Mouse (Mus musculus) frontal cortex, postnatal 25 days (tissue): Measurements from ENCODE around the gene Tfap2d.

ENCODE experiments used
- DNase-seq, 2 experiments: peaks; one replicate each; pipeline ENCODE4 v3.0.0; 2022; ENCODE audit warnings: low spot score in 2 of 2

Tfap2d gene

DNA sequence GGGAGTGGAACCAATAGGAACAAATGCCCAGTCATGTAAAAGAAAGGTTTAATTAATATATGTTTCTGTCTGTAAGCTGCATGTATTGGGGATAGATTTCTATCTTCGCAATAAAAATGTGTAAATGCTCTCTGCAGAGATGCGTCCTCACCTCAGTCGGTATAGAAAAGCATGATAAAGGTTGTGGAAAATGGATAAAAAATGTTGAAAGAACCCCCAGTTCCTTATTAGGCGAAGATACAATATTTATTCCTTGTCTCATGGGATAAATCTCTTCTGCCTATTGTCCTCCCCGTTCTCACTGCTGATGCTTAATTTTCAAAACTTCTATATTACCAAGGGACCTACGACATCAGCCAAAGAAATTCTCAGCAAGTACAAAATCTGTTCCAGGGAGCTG lies at the start of gene Tfap2d:
Tfap2d (plus strand) TSS at position 392 of the 400 bp plus-strand sequence.
- no peak for DNase-seq

DNA sequence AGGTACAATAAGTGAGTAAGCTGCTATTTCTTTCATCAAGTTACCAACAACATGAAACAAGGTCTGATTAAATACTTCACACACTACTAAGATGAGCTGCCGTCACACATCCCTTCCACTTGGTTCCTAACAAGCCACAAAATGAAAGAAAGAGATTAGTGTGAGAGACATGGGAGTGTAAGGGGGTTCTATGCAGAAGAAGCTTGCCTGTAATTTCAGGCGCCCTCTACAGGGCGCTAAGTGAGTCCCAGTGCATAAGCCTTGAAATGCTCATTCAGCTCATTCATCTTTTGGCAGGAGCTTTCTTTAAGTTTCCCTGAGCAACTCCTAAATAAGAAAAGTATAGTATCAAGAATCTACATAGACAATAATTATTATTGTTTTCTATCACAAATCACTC lies 46.5 kb upstream of the Tfap2d start:
- DNase-seq: no peak

DNA sequence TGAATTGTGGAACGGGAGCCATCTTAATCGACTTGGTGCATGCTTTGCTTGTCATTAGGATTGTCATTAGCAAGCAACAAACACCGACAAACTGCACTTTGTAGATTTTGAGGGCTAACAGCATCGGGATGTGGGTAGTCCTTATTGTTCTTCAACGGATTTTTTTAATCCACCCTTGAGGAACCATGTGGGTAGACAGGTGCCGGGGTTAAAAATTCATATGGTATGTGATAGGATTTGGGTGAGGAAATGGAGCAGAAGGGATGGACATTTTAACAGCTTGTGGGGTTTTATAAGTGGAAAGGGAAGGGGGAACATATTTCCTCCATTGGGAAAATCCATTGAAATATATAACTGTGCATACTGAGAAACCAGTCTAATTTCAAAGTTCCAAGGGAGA lies 46.0 kb upstream of the Tfap2d start:
- no peak for DNase-seq

DNA sequence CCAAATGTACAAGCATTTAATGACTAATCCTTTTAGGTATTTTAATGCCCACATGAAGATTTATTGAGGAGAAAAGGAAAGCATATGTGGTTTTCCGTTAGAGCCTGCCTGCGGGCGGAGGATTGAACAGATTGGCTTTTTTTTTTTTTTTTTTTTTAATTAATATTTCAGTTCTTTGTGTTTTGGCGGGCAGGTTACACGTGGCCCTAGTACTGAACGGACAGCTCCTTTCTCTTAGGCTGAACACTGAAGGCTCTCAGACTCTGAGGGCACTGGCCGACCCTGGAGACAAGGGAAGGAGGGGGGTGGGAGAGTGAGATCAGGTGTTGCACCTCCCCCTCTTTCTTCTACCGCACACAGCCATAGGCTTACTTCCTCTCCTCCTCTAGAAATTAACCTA lies 14.7 kb upstream of the Tfap2d start:
- no peak for DNase-seq

DNA sequence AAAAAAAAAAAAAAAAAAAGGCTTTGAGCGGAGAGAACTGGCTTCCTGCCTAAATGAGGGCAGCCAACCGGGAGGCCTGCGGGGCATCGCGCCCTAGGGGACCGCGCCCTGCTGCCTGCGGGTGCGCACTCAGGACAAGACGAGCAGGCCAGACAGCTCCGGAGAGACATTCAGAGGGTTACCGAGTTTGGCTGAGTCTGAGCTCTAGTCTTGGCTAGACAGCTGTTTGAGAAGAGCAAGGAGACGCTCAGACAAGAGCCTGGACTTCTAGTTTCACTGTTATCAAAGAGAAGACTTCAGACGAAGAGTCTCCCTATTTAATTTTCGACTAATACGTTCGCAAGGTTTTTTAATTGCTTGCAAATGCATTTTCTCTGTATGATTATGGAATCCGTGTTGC lies 5.9 kb upstream of the Tfap2d start:
- no peak for DNase-seq

DNA sequence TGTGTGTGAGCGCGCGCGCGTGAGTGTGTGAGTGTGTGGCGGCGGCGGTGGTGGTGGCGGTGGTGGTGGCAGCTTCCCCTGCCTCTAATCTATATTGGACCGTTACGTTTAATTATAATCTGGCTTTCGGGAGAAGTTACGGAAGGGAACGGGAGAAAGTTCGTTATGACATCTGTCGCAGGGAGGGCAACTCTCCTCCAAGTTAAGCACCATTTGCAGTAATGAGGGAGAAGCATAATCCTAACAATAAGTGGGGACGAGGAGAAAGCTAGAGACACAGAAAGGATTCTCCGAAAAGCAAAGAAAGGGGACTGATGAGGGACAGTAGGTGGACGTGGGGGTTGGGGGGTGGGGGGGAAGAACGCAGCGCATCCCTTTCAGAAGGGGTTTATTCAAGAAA lies 494 bp downstream of the Tfap2d start:
- no peak for DNase-seq

DNA sequence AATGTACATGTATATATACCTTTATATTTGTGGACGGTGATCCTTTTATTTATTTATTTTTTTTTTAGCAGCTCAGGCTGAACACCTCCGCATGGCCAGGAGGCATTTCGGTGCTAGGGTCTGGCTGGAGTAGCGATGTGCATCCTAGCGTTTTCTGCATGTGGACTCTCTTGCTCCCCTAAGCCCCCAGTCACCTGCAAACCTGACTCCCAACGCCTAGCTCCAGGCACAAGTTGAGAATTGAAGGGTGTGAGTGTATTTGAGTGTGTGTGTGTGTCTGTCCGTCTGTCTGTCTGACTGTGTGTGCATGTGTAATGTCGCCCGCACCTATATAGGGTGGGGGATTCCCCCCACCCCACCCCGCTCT lies 937 bp downstream of the Tfap2d start:
- no peak for DNase-seq

DNA sequence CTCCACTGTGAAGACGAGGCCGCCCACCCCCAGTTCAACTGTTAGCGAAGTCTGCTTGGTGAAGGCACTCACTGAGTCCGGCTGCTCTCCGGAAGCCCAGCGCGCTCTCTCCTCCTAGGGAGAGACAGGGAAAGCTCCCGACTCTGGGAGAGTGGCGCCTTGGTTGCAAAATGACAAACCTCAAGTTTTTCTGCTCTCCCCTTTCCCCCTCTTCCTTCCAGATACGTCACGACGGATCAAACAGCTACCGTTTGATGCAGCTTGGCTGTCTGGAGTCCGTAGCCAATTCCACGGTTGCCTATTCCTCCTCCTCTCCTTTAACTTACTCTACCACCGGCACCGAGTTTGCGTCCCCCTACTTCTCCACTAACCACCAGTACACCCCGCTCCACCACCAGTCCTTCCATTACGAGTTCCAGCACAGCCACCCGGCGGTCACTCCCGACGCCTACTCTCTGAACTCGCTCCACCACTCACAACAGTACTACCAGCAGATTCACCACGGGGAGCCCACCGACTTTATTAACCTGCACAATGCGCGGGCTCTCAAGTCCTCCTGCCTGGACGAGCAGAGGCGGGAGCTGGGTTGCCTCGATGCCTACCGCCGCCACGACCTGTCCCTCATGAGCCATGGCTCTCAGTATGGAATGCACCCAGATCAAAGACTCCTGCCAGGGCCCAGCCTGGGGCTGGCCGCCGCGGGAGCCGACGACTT lies 1.5 kb downstream of the Tfap2d start:
- DNase-seq: no peak

DNA sequence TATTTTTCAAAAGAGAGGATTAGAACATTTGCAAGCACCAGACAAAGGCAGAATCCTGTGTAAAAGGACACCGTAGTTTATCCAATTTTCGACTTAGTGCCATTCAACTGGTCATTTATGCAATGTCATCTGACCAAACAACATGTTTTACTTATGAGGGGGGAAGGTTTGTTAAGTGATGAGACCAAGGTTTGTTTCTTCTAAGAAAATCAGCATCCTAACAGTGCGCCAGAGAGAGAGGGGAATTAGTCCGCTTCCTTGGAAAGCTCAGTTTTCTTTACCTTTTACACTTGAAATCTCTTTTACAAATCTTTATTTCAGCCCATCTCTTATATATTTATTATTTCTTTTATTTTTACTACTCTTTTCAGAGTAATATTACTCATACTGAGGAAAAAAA lies 3.6 kb downstream of the Tfap2d start:
- no peak for DNase-seq

DNA sequence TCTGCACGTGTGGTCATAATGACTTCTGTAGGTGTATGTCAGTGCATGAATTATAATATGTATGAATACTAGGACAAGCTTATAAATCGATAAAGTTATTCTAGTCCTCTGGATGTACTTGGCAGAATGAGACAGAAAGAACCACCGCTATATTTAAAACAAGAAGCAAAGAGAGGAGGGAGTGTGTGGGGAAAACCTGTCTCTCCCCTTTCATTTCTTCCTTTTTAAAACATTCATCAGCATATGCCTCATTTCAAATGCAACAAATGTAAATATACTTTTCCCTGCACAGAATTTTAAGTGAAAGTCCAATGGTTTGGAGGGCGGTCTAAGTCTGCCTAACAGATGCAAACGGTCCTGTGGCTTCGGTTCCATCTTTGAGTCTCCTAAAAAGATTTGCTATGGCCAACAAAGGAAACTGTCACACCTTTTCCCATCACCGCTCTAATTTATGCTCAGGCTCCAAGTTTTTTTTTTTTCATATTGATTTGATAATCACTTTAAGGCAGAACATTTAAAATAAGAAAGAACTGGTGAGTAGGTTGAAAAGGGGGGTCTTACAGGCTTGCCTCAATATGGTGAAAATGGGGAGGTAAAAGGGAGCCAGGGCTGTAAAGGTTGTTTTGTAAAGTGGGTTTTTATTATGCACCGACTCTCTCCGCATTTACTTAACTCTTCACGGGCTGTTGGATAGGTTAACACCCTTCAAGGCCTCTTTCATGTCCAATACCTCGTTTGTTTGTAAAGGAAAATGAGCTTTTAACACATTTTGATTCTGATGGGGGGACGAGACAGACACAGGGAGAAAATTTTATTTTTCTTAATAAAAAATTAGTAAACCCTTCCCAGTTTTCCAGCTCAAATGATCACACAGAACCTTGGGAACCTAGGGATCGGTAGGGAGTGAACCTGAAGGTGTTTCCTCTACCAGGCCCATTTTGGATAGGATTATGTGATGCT lies 4.3 kb downstream of the Tfap2d start:
- no peak for DNase-seq

DNA sequence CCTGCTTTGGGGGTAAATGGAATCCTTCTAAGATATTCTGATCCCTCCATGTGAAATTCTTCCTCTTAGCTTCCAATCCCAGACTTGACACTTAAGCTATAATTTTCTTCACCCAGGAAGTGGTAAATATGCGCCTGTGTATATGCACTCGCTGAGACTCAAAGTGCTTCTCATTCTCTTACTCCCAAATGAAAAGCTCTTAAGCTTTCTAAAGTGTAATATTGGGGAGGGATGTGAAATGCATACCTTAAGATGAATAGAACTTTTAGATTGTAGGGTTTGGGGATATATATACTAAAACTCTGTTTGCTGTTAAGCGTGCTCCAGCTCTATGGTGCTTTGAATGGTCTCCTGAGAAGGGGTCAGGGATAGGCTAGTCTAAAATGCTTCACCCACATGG lies 5.0 kb downstream of the Tfap2d start:
- no peak for DNase-seq

DNA sequence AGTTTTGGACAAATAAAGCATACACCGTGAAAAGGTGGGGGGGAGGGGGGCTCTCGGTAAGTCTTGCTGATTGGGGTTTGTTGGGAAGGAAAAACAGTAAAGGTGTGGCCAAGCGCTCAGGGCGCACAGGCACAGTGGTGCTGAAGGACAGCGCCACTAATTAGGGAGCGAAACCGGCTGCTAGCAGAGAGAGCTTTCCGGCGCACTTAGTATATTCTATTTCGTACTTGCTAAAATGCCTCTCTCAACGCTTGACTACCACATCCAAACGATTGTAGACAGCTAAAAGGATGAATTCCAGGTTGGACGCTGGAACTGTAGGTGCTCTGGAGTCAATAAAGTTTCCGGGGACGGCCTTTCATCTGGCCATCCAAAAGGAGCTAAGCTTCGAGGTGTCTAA lies 6.9 kb downstream of the Tfap2d start:
- no peak for DNase-seq

DNA sequence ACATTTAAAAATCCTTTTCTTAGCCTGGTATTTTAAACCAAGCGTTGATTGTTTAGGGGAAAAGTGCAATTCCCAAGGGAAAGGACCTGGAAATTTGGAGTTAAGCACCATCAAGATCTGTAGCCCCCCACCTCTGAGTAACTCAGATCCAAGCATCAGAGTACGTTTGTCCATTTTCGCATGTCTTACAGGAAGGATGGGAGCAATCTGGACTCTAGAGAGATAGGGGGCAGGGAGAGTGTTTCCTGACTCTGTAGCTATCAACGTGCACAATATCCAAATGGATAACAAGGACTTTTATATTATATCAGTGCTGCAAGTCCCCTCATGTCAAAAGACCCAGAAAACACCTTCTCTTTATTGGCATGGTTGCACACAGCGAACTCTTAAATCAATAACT lies 7.4 kb downstream of the Tfap2d start:
- DNase-seq: no peak

DNA sequence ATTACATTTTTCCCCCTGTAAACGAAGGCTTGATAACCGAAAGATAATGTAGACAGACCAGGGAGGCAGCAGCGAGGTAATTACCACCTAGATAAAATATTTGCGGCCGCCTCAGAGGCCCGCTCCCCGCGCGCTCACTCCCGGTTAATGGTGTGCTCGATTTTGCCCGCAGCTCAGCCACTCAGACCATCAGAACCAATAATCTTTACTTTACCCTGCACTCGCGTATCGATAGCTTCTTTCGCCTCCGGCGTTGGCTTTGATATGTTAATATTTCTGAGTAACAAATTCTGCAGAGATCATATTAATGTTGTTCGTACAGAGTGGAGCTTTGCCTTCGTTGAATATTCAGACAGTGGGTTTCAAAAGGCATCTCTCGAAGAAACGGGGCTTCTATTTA lies 8.2 kb downstream of the Tfap2d start:
- DNase-seq: no peak

DNA sequence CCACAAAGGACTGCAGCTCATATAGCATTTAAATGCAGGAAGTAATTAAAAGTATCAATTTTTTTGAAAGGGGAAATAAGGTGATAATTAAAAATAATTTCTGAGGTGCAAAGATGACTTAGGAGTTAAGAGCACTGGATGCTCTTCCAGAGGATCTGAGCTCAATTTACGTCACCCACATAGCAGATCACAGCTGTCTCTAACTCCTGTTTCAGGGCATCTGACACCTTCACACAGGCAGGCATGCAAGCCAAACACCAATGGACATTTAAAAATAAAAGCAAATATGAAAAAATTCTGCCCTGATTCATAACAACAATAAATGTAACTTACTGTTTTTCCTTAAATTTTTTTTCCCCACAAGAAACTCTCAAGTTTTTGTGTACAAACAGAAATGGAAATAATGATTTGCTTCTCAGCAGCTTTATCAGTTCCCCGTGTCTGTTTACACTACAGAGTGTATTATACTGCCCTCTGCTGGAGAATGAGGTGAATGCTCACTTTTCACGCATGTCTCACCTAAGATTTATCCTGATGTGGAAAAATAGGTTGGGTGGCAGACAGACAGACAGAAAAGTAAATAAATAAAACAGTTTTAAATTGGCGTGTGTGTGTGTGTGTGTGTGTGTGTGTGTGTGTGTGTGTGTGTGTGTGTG lies 76.0 kb downstream of the Tfap2d start:
- no peak for DNase-seq

DNA sequence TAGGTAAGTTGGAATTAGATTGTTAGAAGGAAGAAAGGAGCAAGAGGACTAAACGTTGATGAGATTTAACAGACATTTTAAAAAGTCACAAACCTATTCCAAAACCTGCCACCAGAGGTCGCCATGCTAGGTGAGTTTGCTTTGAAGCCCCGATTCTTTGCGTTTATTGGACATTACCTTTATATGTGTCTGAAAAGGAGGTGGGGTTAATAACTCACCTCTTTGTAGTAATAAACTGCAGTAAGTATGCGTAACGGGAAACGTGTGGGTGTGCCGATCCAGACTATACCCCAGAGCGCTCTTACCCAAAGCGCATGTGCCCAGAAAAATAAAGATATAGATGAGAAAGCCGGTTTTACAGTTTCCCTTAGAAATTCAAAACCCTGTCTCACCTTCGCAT lies 102.8 kb downstream of the Tfap2d start:
- no peak for DNase-seq

DNA sequence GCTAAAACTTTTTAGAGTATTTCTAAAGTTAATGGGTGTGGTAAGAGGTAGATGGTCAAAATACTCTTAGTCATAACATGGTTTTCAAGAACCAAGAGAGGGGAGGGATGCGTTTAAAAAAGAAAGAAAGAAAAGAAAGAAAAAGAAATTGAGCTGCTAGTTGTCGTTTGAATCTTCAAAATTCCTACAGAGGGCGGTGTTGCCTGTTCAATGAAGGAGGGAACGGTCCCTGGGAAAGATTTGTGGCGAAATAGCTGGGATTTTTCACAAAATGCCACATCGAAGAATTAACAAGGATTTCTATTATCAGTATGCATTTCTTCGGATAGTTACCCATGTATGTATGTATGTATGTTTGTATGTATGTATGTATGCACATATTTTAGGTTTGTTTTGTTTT lies 103.4 kb downstream of the Tfap2d start:
- no peak for DNase-seq

DNA sequence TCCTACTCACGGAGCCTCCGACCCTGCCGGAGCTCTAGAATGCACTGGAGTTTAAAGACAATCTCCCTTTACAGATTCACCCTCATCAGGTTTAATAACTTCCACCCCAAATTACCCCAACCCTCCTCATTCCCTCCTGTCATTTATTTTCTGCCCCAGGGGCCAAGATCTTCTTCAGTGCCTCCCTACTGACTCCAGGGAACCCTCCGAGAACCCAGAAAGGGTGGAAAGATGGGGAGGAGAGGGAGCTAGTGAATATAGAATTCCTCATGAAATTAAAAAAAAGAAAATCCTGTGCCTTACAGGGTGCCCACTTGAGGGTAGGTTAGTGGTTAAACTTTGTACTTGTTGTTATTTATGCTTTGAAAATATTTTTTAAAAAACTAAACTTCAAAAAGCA lies 104.8 kb downstream of the Tfap2d start:
- no peak for DNase-seq

DNA sequence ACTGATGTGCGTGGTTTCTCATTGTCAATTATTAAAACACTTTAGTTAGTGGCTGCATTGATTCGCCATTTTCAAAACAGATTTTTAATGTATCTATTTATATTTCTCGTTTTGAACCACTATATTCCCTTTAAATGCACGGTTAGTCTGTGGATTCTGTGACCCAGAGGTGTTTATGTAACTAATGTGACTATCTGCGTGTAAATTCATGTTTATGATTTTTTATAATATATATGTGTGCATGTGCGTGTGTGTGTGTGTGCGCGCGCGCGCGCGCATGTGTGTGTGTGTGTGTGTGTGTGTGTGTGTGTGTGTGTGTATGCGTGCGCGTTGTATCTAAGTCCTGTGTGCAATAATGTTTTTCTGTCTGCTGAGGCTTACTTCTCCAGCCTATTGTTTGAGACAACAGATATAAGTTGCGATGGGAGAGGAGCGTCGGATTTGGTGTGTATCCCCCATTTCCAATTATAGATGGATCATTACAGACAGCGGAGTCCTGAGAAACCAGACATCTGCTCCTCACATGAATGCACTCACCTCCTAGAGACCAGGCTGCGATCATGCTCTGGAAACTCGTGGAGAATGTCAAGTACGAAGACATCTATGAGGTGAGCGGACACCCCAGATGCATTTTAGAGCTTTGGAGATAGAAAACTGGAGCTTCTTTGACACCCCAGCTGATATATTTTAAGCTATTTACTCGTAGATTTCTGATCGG lies 106.0 kb downstream of the Tfap2d start, which contains the start of gene Tfap2b:
Tfap2b (plus strand) TSS at position 274 of the 718 bp plus-strand sequence.
- DNase-seq: no peak

DNA sequence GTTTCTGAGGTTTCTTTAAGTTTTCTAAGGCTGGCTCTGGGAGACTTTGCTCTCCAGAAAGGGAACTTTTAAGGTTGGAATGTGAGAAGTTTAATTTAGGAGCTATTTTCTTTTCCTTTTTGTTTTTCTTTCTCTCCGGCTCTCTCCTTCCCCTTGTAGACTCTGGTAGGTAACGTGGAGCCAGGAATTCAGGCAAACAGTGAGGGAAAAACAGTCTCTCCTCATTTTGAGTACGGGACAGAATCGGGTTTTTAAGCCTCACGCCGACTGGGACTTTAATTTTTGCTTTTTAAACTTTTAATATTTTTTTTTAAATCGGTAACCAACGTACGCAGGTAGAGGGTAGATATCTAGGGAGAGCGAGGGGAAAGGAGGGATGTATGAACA lies 106.5 kb downstream of the Tfap2d start:
- no peak for DNase-seq

DNA sequence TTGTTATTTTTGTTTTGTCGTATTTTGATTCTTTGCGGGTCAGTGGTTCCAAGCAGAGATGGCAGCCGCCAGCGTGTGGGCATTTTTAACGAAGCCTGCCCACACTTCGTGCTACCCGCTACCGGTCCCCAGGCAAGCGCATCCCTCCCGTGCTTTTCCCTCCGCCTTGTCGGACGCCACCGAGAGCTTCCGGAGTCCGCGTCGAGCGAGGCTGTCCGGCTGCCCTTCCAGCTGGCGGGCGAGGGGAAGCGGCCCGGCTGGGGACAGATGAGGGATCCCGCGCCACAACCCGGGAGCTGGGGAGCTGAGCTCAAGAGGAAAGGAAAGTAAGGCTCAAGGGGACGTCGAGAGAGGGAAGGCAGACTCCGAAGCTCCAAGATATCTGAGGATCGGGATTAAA lies 107.0 kb downstream of the Tfap2d start:
- no peak for DNase-seq
